Mouse (Mus musculus) megakaryocyte, embryonic 14.5 days (primary cell): Measurements from ENCODE around the gene Actrt3.

Experiments
- FLI1 ChIP-seq: IDR thresholded peaks from 2 replicates; pipeline ENCODE4 v1.6.1; 2012; ENCODE audit warnings: low read length, inconsistent platforms, mixed read lengths
- GATA1 ChIP-seq: IDR thresholded peaks from 3 replicates; pipeline ENCODE4 v1.6.1; 2012; ENCODE audit warnings: mixed read lengths, low read length, inconsistent platforms, borderline replicate concordance

DNA sequence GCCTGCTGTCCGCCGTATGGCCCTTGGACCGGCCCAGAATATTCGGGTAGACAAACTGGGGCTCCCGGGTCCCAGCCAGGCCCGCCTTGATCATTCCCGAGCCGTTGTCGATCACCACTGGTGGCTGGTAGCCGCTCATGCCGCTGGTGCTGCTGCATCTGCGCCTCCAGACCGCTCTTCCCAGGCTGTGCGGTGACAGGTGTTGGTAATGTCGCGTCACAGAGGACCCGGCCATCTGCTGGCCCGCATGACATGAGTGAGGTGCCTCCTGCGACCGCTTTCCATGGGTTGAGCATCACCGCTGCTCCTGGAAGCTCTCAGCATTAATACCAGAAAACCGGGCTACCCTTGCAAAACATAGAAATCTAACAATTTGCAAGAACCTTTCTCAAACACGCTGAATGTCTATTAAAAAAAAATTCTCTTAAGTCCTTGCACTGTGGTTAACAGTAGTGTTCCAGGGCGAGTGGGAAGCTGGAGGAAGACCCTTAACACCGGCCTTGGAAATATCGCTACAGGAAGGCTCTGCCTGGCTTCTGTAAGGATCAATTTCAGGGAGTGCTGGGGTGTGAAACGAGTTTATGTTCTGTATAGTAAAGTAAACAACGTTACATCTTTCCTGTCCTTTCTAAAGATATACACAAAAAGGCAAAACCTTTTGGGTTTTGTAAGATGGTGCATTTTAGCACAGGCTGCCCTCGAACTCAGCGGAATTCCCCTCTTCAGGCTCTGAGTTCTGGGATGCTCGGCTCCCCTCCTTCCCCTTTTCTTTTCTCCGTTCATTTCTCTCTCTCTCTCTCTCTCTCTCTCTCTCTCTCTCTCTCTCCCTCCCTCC lies at the start of gene Actrt3:
- no peak for TF ChIP-seq GATA1
- TF ChIP-seq FLI1: no peak
